Mouse (Mus musculus) CD4-positive helper T cell, adult 2 months (primary cell): ENCODE results near the gene Fscn2.
"Not testable (repeated sequence)": the region's sequence is repeated elsewhere in the genome, so short reads cannot be mapped to it uniquely, and the experiment has no call there.

Source experiments
- DNase-seq: peaks from one replicate; pipeline ENCODE4 v3.0.0-alpha.2; 2012; ENCODE audit warnings: low read depth, missing footprints, low spot score

Fscn2 gene

GRCm38 (mm10) chr11:120345067-120345681 is 16.2 kb upstream of the Fscn2 start:
- DNase-seq: no peak

DNA sequence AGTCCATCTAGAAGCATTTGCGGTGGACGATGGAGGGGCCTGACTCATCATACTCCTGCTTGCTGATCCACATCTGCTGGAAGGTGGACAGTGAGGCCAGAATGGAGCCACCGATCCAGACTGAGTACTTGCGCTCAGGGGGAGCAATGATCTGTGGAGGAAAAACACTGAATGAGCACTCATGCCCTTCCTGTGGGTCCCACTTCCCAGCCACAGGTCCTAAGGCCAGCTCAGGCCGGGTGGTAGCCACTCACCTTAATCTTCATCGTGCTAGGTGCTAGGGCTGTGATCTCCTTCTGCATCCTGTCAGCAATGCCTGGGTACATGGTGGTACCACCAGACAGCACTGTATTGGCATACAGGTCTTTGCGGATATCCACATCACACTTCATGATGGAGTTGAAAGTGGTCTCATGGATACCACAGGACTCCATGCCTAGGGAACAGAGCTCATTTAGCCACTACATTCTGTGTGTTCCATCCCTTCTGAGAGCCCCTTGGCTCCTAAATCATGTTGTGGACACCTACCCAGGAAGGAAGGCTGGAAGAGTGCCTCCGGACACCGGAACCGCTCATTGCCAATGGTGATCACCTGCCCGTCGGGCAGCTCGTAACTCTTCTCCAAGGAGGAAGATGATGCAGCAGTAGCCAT is 14.8 kb upstream of the Fscn2 start:
- not testable (repeated sequence) for DNase-seq

- DNase-seq: peak; percentile 67
Observed at GRCm38 (mm10) chr11:120347301-120347700, 14.0 kb upstream of the Fscn2 start.

DNA sequence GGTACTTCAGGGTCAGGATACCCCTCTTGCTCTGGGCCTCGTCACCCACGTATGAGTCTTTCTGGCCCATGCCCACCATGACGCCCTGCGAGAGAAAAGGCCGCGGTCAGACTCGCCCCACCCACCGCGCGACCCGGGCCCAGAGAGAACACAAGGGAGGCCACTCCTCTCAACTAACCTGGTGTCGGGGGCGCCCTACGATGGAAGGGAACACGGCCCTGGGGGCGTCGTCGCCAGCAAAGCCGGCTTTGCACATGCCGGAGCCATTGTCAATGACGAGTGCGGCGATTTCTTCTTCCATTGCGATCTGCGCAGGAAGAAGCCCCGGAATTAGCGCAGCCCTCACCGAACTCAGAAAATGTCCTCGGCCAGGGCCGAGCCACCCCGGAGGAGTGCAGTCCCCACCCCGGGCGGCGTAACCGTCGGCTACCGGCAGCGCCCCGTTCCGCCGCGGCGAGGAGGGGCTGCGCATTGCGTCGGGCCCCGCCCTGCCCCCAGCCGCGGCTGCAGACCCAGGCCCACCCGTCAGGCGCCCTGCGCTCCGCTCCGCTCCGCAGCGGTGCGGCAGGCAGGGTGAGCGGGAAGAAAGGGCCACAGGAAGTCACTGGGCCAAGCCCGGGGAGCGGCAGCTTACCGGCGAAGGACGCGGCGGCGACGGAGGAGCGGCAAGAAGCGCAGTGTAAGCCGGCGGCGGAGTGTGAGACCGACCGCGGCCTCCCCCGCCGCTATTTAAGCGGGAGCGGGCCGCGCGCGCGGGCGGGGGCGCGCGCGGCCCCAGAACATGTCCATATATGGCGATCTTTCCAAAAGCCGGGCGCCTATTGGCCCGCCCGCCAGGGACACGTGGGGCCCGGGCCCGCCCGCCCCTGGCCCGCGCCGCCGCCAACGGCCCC is 13.3 kb upstream of the Fscn2 start, which contains the start of gene Actg1:
Actg1 (minus strand) TSS at position 752 of the 893 bp plus-strand sequence.
- DNase-seq: peak; percentile 93

- no peak for DNase-seq
Observed at GRCm38 (mm10) chr11:120348684-120349370, 12.5 kb upstream of the Fscn2 start.

DNA sequence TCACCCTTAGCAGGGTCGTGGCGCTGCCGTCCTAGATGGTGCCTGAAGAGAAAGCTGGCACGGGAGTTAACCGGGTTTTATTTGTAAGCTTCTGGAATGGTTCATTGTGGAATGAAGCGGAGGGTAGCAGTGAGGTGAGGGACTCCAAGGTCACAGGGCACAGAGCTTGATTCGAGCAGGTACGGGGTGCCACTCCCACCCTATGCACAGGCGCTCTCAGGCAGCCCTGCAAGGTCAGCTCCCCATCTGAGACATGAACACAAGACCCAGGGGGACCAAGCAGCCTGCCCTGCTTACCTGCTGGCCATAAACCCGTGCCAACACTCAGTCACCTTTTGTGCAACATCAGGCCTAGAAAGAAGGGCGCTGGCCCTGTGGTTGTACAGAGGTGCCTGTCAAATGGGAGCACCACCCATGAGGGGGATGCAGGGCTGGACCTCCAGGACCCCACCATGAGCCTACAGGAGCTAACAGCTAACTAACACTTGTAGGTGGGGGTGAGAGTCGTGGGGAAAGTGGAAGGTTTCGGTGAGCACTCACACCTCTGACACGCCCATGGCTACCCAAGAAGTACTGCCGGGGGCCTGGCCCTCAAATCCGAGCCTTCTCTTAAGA is 11.9 kb upstream of the Fscn2 start:
- no peak for DNase-seq

GRCm38 (mm10) chr11:120349986-120350702 is 11.2 kb upstream of the Fscn2 start:
- DNase-seq: peak; percentile 88

DNA sequence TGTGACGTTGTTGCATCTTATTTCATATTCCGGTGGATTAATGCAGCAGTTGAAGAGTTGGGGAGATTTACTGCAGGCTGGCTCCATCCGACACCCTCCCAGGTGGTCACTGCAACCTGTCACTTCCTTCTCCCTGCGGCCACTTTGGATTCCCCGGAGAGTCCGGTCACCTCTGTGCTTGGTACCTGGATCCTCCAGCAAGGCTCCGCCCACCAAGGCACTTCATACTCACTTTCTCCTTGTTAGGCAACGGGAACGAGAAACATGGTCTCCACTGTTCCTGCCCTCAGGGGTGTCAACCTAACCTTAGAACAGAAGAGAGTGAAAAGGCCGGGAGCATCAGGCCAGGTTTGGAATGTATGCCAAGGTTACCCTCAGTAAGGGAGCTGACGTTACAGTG is 10.6 kb upstream of the Fscn2 start:
- no peak for DNase-seq

DNA sequence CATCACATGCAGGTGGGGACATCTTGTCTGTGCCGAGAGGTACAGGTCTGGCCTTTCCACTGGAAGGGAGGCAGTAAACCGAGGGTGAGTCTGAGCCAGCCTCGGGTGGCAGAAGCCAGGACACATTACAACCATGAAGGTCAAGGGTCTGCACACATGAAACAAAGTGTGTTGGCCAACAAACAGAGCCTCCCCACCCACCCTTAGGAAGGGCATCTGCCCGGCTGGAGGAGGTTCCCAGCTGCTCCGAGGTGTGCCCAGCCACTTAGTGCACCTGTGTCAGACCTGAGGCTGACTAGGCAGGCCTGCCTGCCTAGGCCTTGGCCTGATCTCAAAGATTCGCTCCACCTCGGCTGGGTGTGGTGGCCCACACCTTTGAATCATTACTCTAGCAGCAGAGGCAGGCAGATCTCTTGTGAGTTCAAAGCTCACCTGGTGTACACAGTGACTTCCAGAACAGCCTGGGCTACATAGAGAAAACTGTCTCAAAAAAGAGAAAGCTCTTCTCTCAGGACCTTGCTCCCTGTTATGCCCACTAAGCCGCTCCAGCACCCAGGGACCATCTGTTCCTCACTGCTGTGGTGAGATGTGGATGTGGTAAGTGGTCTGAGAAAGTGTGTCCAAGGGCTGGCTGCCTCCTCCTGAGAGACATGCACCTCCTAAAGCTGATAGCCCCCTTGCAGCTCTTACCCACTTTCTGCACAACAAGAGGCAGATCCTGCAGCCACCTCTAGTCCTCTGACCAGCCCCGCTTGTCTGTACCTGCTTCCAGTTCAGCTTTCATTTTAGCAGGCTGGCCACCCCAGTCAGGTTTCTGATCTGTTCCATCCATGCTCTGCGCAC is 9.9 kb upstream of the Fscn2 start:
- no peak for DNase-seq

DNA sequence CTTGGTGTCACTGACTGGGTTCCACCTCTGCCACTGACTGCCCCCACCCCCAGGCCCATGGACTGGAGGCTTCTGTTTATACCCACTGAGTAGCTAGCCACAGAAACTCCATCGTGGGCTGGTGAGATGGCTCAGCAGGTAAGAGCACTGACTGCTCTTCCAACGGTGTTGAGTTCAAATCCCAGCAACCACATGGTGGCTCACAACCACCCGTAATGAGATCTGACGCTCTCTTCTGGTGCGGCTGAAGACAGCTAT is 9.3 kb upstream of the Fscn2 start:
- not testable (repeated sequence) for DNase-seq

DNA sequence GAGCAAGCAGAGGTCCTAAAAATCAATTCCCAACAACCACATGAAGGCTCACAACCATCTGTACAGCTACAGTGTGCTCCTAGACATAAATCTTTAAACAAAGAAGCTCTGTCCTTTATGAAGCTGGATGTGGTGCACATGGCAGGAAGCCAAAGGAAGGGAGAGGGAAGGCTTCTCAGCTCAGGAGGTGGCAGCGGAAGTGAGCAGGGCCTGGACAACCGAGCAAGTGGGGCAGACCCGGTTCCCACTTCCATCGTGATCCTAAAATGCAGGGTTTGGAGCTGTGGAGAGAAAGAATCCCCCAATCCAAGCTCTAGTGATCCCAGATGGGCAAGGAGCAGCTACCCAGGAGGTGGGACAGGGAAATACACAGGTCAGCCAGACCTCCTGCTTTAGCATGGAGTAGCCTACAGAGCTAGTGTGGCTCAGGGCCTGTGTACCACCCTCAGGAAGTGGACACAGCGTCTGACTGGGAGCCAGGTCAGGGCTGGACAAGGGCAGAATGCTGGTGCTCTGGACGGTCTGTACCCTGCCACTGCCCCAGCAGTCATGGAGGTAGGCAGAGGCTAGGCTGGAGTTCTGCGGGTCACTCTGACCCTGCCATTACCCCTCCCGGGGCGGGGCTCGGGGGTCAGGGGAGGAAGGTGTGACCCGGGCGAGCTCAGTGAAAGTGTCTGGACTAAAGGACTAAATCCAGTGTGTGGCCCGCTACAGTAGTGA is 8.6 kb upstream of the Fscn2 start:
- DNase-seq: no peak

DNA sequence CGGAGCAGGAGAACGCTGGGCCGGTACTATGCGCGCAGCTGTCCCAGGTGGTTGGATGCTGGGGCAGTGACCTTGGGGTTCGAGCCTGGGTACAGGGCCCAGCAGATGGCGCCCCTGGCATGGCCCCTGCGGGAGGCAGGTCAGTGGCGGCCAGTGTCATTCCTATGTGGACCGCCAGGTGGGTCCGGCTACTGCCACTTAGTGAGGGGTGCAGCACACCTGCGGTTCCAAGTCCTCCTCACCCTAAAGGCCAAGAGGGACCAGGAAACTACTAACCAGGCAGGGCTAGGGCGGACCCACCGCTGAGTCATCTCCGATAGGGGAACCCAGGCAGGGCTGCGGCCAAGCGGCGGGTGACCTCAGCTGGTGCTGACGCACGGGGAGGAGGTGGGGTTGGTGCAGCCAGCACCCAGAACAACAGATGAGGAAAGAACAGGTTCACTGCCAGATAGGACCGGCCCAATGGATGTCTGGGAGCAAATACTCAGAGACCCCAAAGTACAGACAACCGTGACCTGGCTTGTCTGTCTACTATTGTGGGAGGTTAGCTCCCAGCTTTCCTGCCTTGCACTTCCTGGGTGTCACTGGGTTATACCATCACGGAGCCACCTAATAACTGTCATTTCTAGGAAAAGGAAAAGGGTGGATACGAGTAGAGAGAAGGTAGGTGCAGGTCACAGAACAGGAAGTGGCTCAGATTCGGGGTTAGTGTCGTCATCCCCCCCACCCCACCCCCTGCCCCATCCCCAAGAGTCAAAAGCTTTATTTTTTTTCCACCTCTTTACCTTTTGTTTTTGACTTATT is 7.6 kb upstream of the Fscn2 start:
- DNase-seq: peak; percentile 92

DNA sequence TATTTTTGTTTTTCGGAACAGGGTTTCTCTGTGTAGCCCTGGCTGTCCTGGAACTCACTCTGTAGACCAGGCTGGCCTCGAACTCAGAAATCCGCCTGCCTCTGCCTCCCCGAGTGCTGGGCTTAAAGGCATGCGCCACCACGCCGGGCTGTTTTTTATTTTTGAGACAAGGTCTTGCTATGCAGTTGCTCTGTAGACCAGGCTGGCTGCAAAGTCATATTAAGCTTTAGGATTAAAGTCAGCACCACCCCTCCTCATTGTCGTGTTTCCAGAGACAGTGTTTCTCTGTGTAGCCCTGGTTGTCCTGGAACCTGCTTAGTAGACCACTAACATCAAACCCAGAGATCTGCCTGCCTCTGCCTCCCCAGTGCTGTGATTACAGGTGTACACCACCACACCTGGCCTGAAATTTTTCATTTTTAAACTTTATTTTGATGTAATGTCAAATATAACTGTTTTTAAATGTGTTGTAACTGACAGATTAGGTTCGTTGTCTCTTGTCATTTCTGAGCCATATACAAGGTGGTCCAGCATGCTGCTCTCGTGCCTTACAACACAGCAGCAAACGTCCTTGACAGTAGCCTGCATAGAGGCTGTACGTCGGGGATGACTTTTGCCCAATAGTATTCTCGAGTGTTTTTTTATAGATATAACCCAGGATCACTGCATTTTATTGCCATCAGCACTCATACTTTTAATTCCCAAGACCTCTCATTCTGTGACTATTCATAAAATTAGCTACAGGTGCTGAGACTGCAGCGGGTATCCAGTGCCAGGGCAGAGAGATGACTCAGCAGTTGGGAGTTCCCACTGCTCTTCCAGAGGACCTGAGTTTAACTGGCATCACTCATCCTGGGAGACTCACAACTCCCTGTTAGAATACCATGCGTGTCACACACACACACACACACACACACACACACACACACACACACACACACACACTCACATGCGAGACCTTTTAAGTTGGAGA is 6.7 kb upstream of the Fscn2 start:
- DNase-seq: peak; percentile 43

GRCm38 (mm10) chr11:120355277-120356039 is 5.9 kb upstream of the Fscn2 start:
- DNase-seq: no peak

DNA sequence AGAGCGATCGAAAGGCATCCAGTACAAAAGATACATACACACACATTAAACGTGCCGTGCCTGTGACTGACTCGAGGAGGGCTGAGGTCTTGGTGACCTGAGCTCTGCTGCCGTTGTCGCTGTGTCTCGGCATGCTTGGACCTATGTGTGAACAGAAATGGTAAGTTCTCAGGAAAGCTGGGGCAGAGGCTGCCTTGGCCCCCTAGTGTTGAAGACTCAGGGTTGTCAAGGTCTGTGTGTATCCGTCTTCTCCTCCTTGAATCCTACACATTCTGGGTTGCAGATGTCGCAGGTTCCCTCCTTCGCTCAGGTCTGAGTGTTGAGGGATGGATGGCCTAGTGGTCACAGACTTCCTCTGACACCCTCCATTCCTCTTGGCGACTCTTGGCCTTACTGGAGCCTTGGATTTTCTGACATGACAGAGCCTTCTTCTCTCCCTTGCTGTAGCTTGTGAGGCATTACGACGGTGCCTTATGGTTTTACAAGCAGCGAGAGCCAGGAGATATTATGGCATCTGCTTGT is 5.0 kb upstream of the Fscn2 start:
- no peak for DNase-seq

DNA sequence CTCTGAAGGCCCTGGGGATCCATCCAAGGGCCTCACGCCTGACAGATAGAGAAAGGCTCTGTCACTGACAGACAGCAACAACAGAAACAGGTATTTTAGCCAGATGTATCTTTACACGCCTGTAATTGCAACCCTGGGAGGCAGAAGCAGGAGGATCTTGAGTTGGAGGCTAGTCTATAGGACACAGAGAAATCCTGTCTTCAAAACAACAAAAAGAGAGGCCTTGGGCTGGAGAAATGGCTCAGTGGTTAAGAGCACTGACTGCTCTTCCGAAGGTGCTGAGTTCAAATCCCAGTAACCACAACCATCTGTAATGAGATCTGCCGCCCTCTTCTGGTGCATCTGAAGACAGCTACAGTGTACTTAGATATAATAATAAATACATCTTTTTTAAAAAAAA is 4.4 kb upstream of the Fscn2 start:
- DNase-seq: no peak
